ENCODE assay signal across 13 mouse cellular contexts in the genomic region with DNA sequence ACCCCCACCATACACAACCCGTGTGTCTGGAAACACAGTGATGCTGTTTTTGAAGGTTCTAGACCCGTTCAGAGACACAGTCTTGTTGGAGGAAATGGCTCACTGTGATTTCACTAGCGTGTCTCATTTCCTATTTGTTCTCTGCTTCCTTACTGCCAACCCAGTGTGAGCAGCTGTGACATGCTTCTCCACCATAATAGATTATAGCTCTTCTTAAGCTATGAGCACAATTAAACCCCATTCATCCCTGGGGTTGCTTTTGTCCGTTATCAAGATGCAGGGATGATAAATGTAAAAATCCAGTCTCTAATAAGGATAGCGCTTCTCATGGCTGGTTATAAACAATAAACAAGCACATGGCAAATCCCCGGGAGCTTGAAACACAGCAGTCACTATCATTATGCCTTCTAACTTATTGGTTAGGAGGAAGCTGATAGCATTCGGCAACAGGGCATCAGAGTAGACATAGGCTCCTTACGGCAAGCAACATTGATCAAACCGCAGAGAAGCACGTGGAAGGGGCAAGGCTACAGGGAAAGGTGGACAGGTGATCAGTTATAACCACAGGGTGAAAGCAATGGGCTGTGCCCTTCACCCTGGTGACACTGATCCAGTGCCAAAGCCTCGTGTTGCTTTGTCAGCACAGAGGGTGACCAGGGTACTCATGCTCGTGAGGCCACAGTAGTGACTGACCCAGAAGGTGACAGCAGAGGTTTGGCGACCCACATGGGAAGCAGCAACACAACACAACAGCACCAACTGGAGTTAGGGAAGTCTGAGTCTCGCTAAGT.
"Had no signal": no experiment of that assay in that cellular context is flagged by ENCODE, and none has a peak within 500 bp of the region (broad histone marks: within the 10 kb centered on the region; RNA-seq: fewer than 3 reads in every experiment).

No protein-coding gene starts in this region.

- H3K27ac ChIP-seq: left cerebral cortex, adult 2 months; limb, embryonic 15.5 days; liver, embryonic 14.5 days; midbrain, embryonic 10.5 days; stomach, embryonic 15.5 days had no signal

- H3K36me3 ChIP-seq: limb, embryonic 15.5 days; stomach, embryonic 15.5 days had no signal

- H3K9me3 ChIP-seq: limb, embryonic 15.5 days; stomach, embryonic 15.5 days had no signal

- H3K9ac ChIP-seq: limb, embryonic 15.5 days; liver, embryonic 14.5 days; stomach, embryonic 15.5 days had no signal

- DNase-seq: kidney, adult 18-20 months; kidney, postnatal 25 days; lung, adult 18-20 months; midbrain, embryonic 14.5 days; retina, postnatal 1 day; right cerebral cortex, postnatal 4 days; thymus, adult 2 months; thymus, postnatal 25 days had no signal

- H3K4me2 ChIP-seq: limb, embryonic 15.5 days; stomach, embryonic 15.5 days had no signal

- H3K4me3 ChIP-seq: left cerebral cortex, adult 2 months; limb, embryonic 15.5 days; midbrain, embryonic 10.5 days; stomach, embryonic 15.5 days had no signal

- H3K27me3 ChIP-seq: limb, embryonic 15.5 days; stomach, embryonic 15.5 days had no signal

- H3K4me1 ChIP-seq: limb, embryonic 15.5 days had no signal
